Mouse (Mus musculus) hindbrain, embryonic 11.5 days (tissue): ENCODE data around the gene H2-Ob. TPM values are rescaled to one million over a fixed set of nuclear protein-coding genes. Genes with fewer than 3 reads are reported as not detected.

Experiments
- ATAC-seq: fragments of 200-750 bp; cut with Nextera tagmentation; 2 replicates; pipeline ENCODE4 v1.8.0; 2017; ENCODE audit warnings: mild to moderate bottlenecking, moderate TSS enrichment, moderate library complexity; ENCODE audit not compliant: low FRiP score
- DNase-seq: peaks from one replicate; pipeline ENCODE4 v3.0.0-alpha.2; 2015; ENCODE audit warnings: low spot score
- H3K27ac ChIP-seq: fragments of 300-500 bp; sonication (generic); 2 replicates; pipeline ENCODE4 v1.5.1; 2014; ENCODE audit warnings: mild to moderate bottlenecking, low read depth, low read length
- H3K27me3 ChIP-seq: fragments of 300-500 bp; sonication (generic); 2 replicates; pipeline ENCODE4 v1.6.1; 2014; ENCODE audit warnings: mild to moderate bottlenecking, low read length, moderate library complexity, mixed read lengths; ENCODE audit not compliant: control insufficient read depth, insufficient read depth
- H3K36me3 ChIP-seq: fragments of 300-500 bp; sonication (generic); 2 replicates; pipeline ENCODE4 v1.6.1; 2014; ENCODE audit warnings: mild to moderate bottlenecking, low read length, moderate library complexity, mixed read lengths; ENCODE audit not compliant: control insufficient read depth, insufficient read depth
- H3K4me1 ChIP-seq: fragments of 300-500 bp; sonication (generic); replicated peaks from 2 replicates; pipeline ENCODE4 v1.6.1; 2014; ENCODE audit warnings: low read length, mixed read lengths; ENCODE audit not compliant: control insufficient read depth, insufficient read depth
- H3K4me2 ChIP-seq: fragments of 300-500 bp; sonication (generic); replicated peaks from 2 replicates; pipeline ENCODE4 v1.6.1; 2014; ENCODE audit warnings: mild to moderate bottlenecking, low read depth, low read length
- H3K4me3 ChIP-seq: fragments of 300-500 bp; sonication (generic); 2 replicates; pipeline ENCODE4 v1.5.1; 2014; ENCODE audit warnings: low read depth, low read length
- H3K9ac ChIP-seq: fragments of 300-500 bp; sonication (generic); 2 replicates; pipeline ENCODE4 v1.6.1; 2014; ENCODE audit warnings: low read depth, low read length
- H3K9me3 ChIP-seq: fragments of 300-500 bp; sonication (generic); 2 replicates; pipeline ENCODE4 v1.6.1; 2016; ENCODE audit warnings: low read length; ENCODE audit not compliant: control insufficient read depth
- WGBS: fragments of 180-500 bp; shearing (Covaris S2); extraction: QIAGEN DNeasy Blood & Tissue Kit; methylation state at CpG from one replicate; pipeline ENCODE4 v1.1.7; 2014; 5-methylcytosine and 5-hydroxymethylcytosine counted together
- polyA plus RNA-seq: library from polyadenylated mRNA; unstranded; fragments of >200 nt; fragmentation: Nextera tagmentation; extraction: Ambion mirVana; gene quantifications from 2 replicates; pipeline ENCODE4 v1.2.1, GENCODE M21; 2014

The H2-Ob gene
- polyA plus RNA-seq, 1 experiment from 2014 or later = not detected

GRCm38 (mm10) chr17:34257594-34258375 lies 19.1 kb downstream of the H2-Ob start, which contains the start of gene H2-Ab1:
TSS of gene H2-Ab1 (plus strand) at chr17:34257689.
- DNase-seq = peak; percentile 67
- Histone ChIP-seq H3K27ac (no peak within 1 kb of the TSS), H3K9ac (no peak within 1 kb of the TSS), H3K4me1 (no peaks in the 10 kb centered on the region), H3K9me3 (no peaks in the 10 kb centered on the region), H3K27me3 (no peaks in the 10 kb centered on the region), H3K4me2 (no peak within 1 kb of the TSS), H3K4me3 (no peak within 1 kb of the TSS), H3K36me3 (no peaks in the 10 kb centered on the region)
- no peak for ATAC-seq
- 73% methylated on average over 11 of the region's 11 CpGs for WGBS

DNA sequence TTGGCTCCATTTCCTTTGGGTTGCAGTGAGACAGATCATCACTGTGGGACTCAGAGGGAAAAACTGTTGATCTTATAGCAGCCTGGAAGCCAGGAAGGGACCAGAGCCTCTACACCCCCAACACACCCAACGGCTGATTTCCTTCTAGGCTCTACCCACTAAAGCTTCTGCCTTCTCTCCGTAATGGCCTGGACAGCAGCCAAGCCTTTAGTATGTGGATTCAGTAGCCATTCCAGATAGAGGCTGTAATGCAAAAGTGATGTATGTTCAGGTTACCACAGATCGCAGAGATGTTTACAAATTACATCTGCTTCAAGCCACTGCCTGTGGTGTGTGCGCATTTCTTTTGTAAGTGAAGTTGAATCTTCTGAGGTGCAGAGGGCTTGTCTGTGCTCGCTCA lies 21.8 kb downstream of the H2-Ob start:
- Histone ChIP-seq H3K9ac (no peak overlapping the region), H3K4me2 (no peak overlapping the region), H3K36me3 (no peaks in the 10 kb centered on the region), H3K27ac (no peak overlapping the region), H3K4me1 (0 out of 2 replicates have a peak, but pooled peaks cover 3% of the 10 kb centered on the region), H3K27me3 (peaks cover 13% of the 10 kb centered on the region), H3K4me3 (no peak overlapping the region), H3K9me3 (no peaks in the 10 kb centered on the region)
- no peak for DNase-seq
- ATAC-seq = no peak
- WGBS = 93% methylated on average over 5 of the region's 5 CpGs

DNA sequence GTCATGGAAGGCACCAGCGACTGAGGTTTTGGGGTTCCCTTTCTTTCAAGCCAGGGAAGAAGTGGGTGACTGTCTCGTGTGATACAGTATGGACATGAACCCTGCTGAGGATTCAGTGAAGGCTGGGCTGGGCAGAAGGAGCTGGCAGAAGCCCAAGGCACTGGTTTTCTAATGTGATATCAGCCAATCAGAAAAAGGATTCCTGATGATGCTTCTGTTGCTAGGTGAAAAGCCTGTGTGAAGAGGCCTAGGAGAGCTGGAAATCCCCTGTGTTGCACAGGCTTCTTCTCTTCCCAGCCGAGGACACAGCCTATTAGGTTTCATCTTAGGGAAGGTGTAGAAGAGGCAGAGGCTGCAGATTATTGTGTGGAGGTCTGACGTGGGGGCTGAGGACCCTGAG lies 22.8 kb downstream of the H2-Ob start:
- DNase-seq = peak; percentile 84
- Histone ChIP-seq H3K9ac (no peak overlapping the region), H3K4me2 (no peak overlapping the region), H3K4me3 (no peak overlapping the region), H3K4me1 (0 out of 2 replicates have a peak, but pooled peaks cover 3% of the 10 kb centered on the region), H3K27ac (no peak overlapping the region), H3K36me3 (no peaks in the 10 kb centered on the region), H3K9me3 (no peaks in the 10 kb centered on the region), H3K27me3 (peaks cover 13% of the 10 kb centered on the region)
- ATAC-seq = peak; percentile 36; the same call in 1 of the 2 replicates
- 23% methylated on average over 4 of the region's 4 CpGs for WGBS

- peak overlapping the region; percentile 98 for H3K4me2 ChIP-seq
- peak; percentile 86 for ATAC-seq
- WGBS = under 1% methylated on average over 8 of the region's 8 CpGs
- H3K9me3 ChIP-seq = no peaks in the 10 kb centered on the region
- no peak overlapping the region for H3K9ac ChIP-seq
- DNase-seq = peak; percentile 92
- peaks cover 13% of the 10 kb centered on the region for H3K27me3 ChIP-seq
- peak overlapping the region; percentile 37 for H3K4me3 ChIP-seq
- no peaks in the 10 kb centered on the region for H3K36me3 ChIP-seq
- 0 out of 2 replicates have a peak, but pooled peaks cover 3% of the 10 kb centered on the region for H3K4me1 ChIP-seq
- H3K27ac ChIP-seq = no peak overlapping the region
Measured at GRCm38 (mm10) chr17:34263068-34263467, 24.4 kb downstream of the H2-Ob start.

- DNase-seq = peak; percentile 64
- no peak overlapping the region for H3K9ac ChIP-seq
- 0 out of 2 replicates have a peak, but pooled peaks cover 3% of the 10 kb centered on the region for H3K4me1 ChIP-seq
- peak overlapping the region; percentile 98 for H3K4me2 ChIP-seq
- WGBS = 2% methylated on average over 14 of the region's 14 CpGs
- H3K36me3 ChIP-seq = no peaks in the 10 kb centered on the region
- H3K27me3 ChIP-seq = peaks cover 13% of the 10 kb centered on the region
- peak overlapping the region; percentile 52 for H3K4me3 ChIP-seq
- ATAC-seq = no peak
- no peak overlapping the region for H3K27ac ChIP-seq
- H3K9me3 ChIP-seq = no peaks in the 10 kb centered on the region
Measured at GRCm38 (mm10) chr17:34263811-34264371, 25.2 kb downstream of the H2-Ob start.

GRCm38 (mm10) chr17:34264452-34265351 lies 26.0 kb downstream of the H2-Ob start:
- no peak overlapping the region for H3K27ac ChIP-seq
- ATAC-seq (no peak), DNase-seq (peak; percentile 65)
- H3K4me3 ChIP-seq = peak overlapping the region; percentile 52
- H3K4me1 ChIP-seq = 0 out of 2 replicates have a peak, but pooled peaks cover 3% of the 10 kb centered on the region
- H3K27me3 ChIP-seq = peaks cover 13% of the 10 kb centered on the region
- no peaks in the 10 kb centered on the region for H3K36me3 ChIP-seq
- H3K4me2 ChIP-seq = peak overlapping the region; percentile 98
- H3K9ac ChIP-seq = peak overlapping the region; percentile 68
- WGBS = under 1% methylated on average over 67 of the region's 93 CpGs
- no peaks in the 10 kb centered on the region for H3K9me3 ChIP-seq

DNA sequence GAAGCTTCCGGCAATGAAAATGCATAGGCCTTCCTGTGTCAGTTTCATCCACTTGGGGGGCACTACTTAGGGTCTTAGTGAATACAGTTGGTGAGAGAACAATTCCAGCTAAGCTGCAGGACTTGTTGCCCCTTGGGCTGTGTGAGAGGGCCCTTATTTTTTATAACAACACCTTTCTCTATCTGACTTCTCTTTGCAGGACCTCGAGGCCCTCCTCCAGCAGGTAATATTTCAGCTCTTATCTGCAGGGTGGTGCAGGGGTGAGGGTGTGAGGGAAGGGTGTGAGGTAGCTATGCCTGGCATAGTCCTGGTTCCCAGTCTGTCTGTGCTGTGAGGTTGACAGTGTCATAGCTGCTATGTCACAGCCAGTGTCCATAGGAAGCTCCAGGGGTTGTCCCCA lies 29.6 kb downstream of the H2-Ob start:
- Histone ChIP-seq H3K27me3 (peaks cover 13% of the 10 kb centered on the region), H3K27ac (no peak overlapping the region), H3K9me3 (no peaks in the 10 kb centered on the region), H3K9ac (no peak overlapping the region), H3K36me3 (no peaks in the 10 kb centered on the region), H3K4me1 (0 out of 2 replicates have a peak, but pooled peaks cover 3% of the 10 kb centered on the region), H3K4me3 (no peak overlapping the region), H3K4me2 (no peak overlapping the region)
- DNase-seq (no peak), ATAC-seq (no peak)
- WGBS = 79% methylated on average over 2 of the region's 2 CpGs

DNA sequence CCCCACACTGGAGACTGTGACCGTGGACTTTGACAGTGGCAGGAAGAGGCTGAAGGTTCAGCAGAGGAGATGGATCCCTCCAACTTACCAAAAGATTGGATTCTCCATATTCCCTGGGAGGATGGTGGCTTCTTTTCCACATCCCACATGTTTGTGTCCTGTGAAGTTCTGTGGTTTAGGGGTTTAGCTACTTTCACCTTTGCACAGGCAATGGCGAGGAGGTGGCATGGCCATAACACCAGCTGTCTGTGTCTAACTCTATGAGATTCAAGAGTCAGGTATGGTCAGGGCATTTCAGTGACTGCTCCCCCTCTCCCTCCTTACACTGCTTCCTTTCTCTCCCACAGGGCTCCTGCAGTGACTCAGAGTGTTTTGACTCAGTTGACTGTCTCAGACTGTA lies 30.0 kb downstream of the H2-Ob start:
- no peak overlapping the region for H3K4me3 ChIP-seq
- H3K36me3 ChIP-seq = no peaks in the 10 kb centered on the region
- no peaks in the 10 kb centered on the region for H3K9me3 ChIP-seq
- no peak overlapping the region for H3K4me2 ChIP-seq
- no peak overlapping the region for H3K27ac ChIP-seq
- H3K9ac ChIP-seq = no peak overlapping the region
- ATAC-seq (no peak), DNase-seq (no peak)
- H3K27me3 ChIP-seq = peaks cover 12% of the 10 kb centered on the region; the same call in 1 of the 2 replicates
- 0 out of 2 replicates have a peak, but pooled peaks cover 3% of the 10 kb centered on the region for H3K4me1 ChIP-seq
- 86% methylated on average over 2 of the region's 2 CpGs for WGBS
